Mouse (Mus musculus) kidney, postnatal 10 days (tissue): ENCODE results near the gene Gm49776.
"Not testable (repeated sequence)": the region's sequence is repeated elsewhere in the genome, so short reads cannot be mapped to it uniquely, and the experiment has no call there.

Source experiments
- DNase-seq: peaks from one replicate; pipeline ENCODE4 v3.0.0; 2021; ENCODE audit warnings: mixed read lengths

Gene Gm49776

GRCm38 (mm10) chr16:18258221-18258620 is at the start of gene Gm49776:
Gm49776 (minus strand) TSS chr16:18258321.
- no peak for DNase-seq

GRCm38 (mm10) chr16:18289614-18290013 is 31.5 kb upstream of the Gm49776 start:
- not testable (repeated sequence) for DNase-seq

GRCm38 (mm10) chr16:18289067-18289588 is 31.0 kb upstream of the Gm49776 start, which contains the start of gene Dgcr8:
Dgcr8 (minus strand) TSS chr16:18289246.
- DNase-seq: peak; percentile 99

DNA sequence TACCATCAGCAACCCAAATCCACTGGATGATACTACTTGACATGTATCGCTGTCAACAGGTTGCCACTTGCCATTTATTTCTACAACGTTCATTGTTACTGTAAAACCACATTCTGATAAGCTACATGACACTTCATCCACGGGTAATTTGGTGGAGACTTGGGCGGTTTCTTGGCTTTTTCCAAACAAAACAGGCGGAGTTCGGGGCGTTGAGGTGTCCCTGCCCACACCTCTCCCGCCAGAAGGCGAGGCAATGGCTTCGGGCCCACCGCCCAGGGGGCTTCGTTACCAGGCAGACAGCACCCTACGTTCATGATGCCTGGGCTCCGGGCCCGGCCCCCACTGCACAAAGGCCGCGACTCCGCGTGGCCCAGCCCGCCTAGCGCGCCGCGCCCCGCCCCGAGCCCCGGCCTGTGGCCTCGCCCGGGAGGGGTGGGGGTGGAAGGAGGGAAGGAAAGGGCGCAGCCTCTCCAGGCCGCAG is 30.5 kb upstream of the Gm49776 start:
- DNase-seq: peak; percentile 86

GRCm38 (mm10) chr16:18288166-18288565 is 30.0 kb upstream of the Gm49776 start:
- peak; percentile 11 for DNase-seq

DNA sequence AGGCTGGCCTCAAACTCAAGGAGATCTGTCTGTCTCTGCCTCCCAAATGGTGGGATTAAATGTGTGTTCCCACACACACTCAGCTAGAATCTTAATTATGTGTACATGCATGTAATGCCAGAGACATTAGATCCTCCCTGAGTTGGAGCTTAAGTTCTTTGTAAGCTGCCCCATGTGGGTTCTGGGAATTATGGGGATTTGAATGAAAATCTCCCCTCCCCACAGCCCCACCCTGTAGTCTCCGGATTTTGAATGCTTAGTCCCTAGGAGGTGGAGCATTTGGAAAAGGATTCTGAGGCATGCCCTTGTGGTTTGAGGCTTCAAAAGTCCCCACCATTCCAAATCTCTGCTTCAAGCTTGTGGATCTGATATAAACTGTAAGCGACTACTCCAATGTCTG is 17.0 kb upstream of the Gm49776 start:
- DNase-seq: no peak

DNA sequence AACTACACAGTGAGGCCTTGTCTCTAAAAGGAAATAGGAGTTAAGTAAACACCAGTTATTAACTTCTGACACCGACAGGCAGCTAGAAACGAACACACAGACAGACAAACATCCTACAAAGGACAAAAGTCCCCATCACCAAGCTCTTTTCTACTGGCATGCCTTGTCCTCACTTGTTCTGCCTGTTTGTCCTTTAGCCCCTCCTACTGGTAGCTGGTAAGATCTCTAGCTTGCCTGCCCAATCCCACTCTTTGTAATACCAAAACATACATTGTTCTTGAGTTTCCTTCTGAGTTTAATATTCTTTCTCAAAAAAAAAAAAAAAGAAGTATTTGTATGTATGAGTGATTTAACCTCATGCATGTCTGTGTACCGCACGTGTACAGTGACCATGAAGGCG is 10.1 kb upstream of the Gm49776 start:
- DNase-seq: no peak

GRCm38 (mm10) chr16:18265024-18265423 is 6.9 kb upstream of the Gm49776 start:
- DNase-seq: no peak

DNA sequence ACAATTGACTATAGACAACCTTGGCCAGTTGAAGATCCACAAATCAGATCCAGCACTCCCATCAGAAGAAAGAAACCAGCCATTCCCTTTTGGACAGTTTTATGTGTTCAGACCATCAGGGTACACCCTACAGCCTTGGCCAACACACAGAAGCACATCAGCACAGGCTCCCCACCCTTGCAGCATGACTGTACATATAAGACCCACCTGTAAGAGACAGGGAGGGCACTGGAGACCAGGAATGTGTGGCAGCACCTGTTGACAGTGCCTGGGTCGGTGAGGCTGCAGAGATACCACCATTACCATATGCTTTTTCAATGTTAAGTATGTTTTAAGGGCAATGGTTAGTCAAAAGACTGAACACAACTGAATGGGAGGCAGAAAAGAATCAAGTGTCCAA is 4.3 kb downstream of the Gm49776 start:
- no peak for DNase-seq

DNA sequence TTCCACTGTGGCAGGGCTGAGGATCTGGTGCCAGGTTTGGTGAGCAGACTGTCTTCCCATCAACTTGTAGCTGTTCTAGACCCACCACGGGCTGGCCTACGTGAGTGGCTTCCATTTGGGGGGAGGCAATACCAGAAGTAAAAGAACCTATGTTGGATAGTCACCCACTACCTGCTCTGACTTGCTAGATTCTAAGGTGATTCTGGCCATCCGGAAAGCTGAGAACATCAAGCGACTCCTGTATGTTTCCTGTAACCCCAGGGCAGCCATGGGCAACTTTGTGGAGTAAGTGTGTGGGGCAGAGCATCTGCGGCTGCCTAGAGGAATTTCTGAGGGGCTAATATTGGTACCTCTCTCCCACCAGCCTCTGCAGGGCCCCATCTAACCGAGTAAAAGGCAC is 5.4 kb downstream of the Gm49776 start:
- DNase-seq: no peak

DNA sequence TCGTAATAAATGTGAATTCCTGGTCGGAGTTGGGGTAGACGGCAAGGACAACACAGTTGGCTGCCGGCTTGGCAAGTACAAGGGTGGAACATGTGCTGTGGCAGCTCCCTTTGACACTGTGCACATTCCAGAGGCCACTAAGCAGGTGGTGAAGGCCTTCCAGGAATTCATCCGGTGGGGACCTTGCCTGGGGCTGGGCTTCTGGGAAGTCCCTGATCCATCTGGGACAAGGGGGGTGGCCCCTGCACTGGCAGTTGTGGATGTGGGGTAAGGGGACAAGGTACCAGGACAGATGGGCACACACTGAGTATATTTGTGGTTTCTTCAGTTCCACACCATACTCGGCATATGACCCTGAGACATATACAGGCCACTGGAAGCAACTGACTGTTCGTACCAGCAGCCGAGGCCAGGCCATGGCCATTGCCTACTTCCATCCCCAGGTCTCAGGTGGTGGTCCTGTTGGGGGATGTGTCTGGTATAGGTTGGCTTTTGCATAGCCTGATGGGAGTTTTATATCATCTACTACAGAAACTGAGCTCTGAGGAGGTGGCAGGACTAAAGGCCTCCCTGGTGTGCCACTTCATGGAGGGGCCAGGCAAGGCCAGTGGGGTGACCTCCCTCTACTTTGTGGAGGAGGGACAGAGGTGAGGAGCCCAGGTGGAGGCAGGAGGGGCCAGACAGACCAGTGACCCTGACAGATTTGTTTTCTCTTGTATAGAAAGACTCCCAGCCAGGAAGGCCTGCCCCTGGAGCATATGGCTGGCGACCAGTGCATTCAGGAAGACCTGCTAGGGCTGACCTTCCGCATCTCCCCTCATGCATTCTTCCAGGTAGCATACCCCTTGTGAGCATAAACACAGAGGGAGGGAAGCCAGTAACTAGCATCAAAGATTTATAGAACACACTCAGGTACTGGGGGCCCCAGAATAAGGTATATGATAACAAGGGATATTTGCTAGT is 7.0 kb downstream of the Gm49776 start:
- no peak for DNase-seq

- DNase-seq: no peak
Measured at GRCm38 (mm10) chr16:18250231-18250630, 7.9 kb downstream of the Gm49776 start.

DNA sequence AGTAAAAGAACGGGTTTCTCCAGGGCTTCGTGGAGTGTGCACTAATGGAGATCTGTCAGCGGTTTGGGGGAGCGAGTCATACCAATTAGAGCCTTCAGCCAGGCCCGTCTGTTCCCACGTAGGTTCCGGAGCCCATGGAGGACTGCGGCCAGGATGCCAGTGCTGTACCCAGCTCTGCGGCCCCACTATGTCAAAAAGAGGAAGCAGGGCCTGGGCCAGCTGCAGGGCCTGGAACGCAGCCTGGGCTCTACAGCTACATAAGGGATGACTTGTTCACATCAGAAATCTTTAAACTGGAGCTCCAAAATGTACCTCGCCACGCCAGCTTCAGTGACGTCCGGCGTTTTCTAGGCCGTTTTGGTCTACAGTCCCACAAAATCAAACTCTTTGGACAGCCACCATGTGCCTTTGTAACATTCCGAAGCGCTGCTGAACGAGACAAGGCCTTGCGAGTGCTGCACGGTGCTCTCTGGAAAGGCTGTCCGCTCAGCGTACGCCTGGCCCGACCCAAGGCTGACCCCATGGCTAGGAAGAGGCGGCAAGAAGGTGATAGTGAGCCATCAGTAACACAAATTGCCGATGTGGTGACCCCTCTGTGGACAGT is 8.7 kb downstream of the Gm49776 start:
- DNase-seq: peak; percentile 57

DNA sequence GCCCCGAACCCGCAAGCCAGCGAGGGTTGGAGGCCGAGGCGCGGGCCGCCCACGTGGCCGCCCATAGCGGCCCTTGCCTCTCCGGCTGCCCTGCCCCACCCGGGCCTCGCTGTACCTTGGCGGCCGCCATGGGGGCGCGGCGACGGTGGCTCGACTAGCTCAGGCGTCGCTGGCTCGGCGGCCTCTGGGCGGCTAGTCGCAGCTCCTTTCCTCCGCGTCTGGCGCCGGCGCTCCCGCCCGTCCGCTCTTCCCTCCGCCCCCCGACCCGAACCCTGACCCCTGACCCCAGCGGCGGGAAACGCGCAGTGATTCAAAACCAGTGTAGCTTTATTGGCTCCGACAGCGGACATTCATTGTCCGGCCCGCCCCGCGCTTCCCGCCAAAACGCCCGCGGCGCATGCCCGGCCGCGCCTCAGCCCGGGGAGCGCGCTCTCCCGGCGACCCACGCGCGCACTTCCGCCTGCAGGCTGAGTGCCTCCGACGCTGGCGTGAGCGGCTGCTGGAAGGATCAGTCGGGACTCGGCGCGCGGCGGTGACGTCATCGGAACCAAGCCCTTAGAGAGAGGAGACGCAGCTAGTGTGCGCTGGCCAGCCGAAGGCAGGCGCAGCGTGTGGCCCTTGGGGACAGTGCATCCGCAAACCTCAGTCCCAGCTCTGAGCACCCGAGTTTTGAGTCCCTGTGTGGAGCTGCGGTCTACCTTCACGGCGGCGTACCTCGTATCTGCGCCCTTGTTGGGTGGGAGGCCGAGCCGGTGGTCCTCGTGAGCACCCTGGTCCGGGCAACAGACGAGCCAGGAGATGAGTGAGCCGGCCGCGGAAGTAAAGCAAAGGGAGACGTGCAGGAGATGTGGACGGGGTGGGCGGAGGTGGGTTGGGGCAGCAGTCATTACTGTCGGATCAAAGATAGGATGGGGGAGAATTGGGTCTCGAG is 9.4 kb downstream of the Gm49776 start, which contains the start of the genes Trmt2a and Ranbp1:
Gene Trmt2a (plus strand): TSS at position 247 of the 931 bp plus-strand sequence.
Gene Ranbp1 (minus strand): TSS at position 300 of the 931 bp plus-strand sequence.
- peak; percentile 100 for DNase-seq

DNA sequence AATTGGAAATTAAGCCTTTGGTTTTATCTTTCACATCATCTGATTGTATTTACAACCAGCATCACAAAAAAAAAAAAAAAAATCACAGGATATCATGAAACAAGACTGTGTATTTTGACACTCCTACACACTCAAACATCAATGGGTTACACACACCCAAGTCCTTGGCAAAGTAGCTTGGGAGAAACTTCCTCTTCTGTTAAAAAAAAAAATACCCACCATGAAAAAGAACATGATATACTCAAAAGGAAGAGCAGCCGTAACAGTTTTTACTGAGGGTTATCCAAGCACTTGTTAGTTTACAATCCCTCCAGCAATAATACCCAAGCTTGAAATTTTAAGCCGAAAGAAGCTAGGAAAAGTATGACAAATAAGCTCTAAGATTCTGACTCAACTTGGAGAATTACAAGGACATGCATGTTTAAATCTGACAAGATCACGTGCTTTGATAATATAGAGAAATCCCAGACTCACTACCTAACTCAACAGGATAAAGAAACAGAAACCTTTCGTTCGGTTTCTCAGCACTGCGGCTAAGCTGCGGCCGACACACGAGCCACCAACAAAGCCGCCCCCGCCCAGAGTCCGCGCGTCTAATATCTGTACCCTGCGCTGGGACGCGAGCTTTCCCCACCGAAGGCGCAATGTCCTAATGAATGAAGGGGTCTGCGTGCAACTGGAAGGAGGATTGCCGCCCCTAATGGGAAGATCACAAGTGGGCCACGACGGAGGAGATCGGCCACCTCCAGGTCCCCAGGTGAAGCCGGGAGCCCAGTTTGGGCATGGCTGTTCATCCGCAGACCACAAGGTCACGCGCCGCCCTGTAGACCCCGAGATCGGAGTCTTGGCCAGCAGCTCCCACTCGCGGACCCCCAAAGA is 10.4 kb downstream of the Gm49776 start:
- DNase-seq: peak; percentile 59

GRCm38 (mm10) chr16:18241581-18241980 is 16.5 kb downstream of the Gm49776 start:
- DNase-seq: no peak

DNA sequence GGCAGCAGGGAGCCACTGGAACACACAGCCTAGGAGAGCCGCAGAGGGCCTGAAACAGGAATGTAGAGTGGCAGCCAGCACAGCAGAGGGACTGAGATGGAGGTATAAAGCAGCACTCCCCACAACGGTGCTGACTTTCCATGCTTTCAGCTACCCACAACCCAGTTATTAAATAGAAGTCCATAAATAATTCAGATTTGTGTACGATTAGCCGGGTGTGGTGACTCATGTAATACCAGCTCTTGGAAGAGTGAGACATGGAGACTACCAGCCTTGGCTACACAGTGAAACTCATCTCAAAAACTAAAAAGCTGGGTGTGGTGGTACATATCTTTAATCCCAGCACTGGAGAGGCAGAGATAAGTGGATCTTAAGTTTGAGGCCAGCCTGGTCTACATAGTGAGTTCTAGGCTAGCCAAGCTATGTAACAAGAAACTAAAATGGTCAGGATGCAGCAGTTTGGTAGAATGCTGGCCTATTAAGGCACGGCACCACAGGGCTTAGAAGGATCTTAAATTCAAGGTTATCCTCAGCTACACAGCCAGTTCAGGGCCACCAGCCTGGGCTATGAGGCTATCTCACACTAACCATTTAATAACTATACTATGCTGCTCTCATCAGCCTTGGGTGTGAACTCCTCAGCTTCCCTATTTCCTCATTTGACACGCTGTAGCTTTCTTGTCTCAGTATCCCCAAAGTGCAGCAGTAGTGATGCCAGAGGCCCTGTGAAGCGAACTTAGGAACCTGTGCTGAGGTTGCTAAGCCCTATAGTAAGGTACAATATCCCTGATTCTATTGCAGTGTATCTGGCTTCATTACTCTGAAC is 21.2 kb downstream of the Gm49776 start:
- DNase-seq: no peak

- DNase-seq: peak; percentile 84
Measured at GRCm38 (mm10) chr16:18235389-18236065, 22.6 kb downstream of the Gm49776 start.

GRCm38 (mm10) chr16:18234671-18235388 is 23.3 kb downstream of the Gm49776 start, which contains the start of gene Zdhhc8:
Zdhhc8 (minus strand) TSS chr16:18235136.
- peak; percentile 90 for DNase-seq
